Mouse (Mus musculus): ENCODE data around the gene Ppp1r9a. TPM values are rescaled to one million over a fixed set of nuclear protein-coding genes. Genes with fewer than 3 reads are reported as not detected.

Ppp1r9a gene
- polyA plus RNA-seq, 1 experiment from 2014 or later: 51.7 TPM

GRCm38 (mm10) chr6:5080496-5080895 lies 177.8 kb downstream of the Ppp1r9a start:
- Histone ChIP-seq H3K4me3 (no peak overlapping the region), H3K36me3 (replicated peaks) (no peaks in the 10 kb centered on the region), H3K4me1 (peaks cover 13% of the 10 kb centered on the region), H3K9me3 (no peaks in the 10 kb centered on the region), H3K9ac (no peak overlapping the region), H3K4me2 (no peak overlapping the region), H3K27ac (no peak overlapping the region), H3K27me3 (replicated peaks) (no peaks in the 10 kb centered on the region)
- WGBS: 29% methylated on average over 5 of the region's 5 CpGs
- 0 out of 2 replicates have a peak, but pooled peaks have one; percentile 14 for ATAC-seq (replicated peaks)

- WGBS: 53% methylated on average over 8 of the region's 8 CpGs
- H3K36me3 ChIP-seq (replicated peaks): no peaks in the 10 kb centered on the region
- 0 out of 2 replicates have a peak, but pooled peaks have one; percentile 42 for ATAC-seq (replicated peaks)
These were observed 178.4 kb downstream of the Ppp1r9a start for GRCm38 (mm10) chr6:5081099-5081498.

GRCm38 (mm10) chr6:5082144-5082543 lies 179.4 kb downstream of the Ppp1r9a start:
- H3K9ac ChIP-seq: no peak overlapping the region
- H3K27me3 ChIP-seq (replicated peaks): no peaks in the 10 kb centered on the region
- H3K4me3 ChIP-seq: no peak overlapping the region
- H3K36me3 ChIP-seq (replicated peaks): no peaks in the 10 kb centered on the region
- no peaks in the 10 kb centered on the region for H3K9me3 ChIP-seq
- no peak overlapping the region for H3K4me2 ChIP-seq
- H3K27ac ChIP-seq: no peak overlapping the region
- peaks cover 13% of the 10 kb centered on the region for H3K4me1 ChIP-seq
- ATAC-seq (replicated peaks): no peak

More at GRCm38 (mm10) chr6:5081099-5081498, 178.4 kb downstream of the Ppp1r9a start:
- Histone ChIP-seq H3K4me3 (no peak overlapping the region), H3K9ac (no peak overlapping the region), H3K4me1 (peaks cover 13% of the 10 kb centered on the region), H3K4me2 (no peak overlapping the region), H3K9me3 (no peaks in the 10 kb centered on the region), H3K27me3 (replicated peaks) (no peaks in the 10 kb centered on the region), H3K27ac (no peak overlapping the region)

GRCm38 (mm10) chr6:5082740-5083139 lies 180.0 kb downstream of the Ppp1r9a start:
- H3K9me3 ChIP-seq: no peaks in the 10 kb centered on the region
- no peaks in the 10 kb centered on the region for H3K27me3 ChIP-seq (replicated peaks)
- no peak overlapping the region for H3K9ac ChIP-seq
- H3K27ac ChIP-seq: no peak overlapping the region
- no peak overlapping the region for H3K4me3 ChIP-seq
- no peak overlapping the region for H3K4me2 ChIP-seq
- 35% methylated on average over 2 of the region's 2 CpGs for WGBS
- H3K36me3 ChIP-seq (replicated peaks): no peaks in the 10 kb centered on the region
- no peak for ATAC-seq (replicated peaks)
- peaks cover 13% of the 10 kb centered on the region for H3K4me1 ChIP-seq

GRCm38 (mm10) chr6:5083957-5084356 lies 181.2 kb downstream of the Ppp1r9a start:
- ATAC-seq (replicated peaks): no peak
- H3K4me2 ChIP-seq: no peak overlapping the region

GRCm38 (mm10) chr6:5091873-5092272 lies 189.2 kb downstream of the Ppp1r9a start:
- no peaks in the 10 kb centered on the region for H3K36me3 ChIP-seq (replicated peaks)
- H3K4me2 ChIP-seq: no peak overlapping the region
- H3K9ac ChIP-seq: no peak overlapping the region
- WGBS: 86% methylated on average over 7 of the region's 7 CpGs
- no peaks in the 10 kb centered on the region for H3K9me3 ChIP-seq
- H3K27ac ChIP-seq: no peak overlapping the region
- no peaks in the 10 kb centered on the region for H3K4me1 ChIP-seq
- no peaks in the 10 kb centered on the region for H3K27me3 ChIP-seq (replicated peaks)
- ATAC-seq (replicated peaks): no peak
- no peak overlapping the region for H3K4me3 ChIP-seq

More at GRCm38 (mm10) chr6:5083957-5084356, 181.2 kb downstream of the Ppp1r9a start:
- H3K36me3 ChIP-seq (replicated peaks): no peaks in the 10 kb centered on the region
- no peak overlapping the region for H3K27ac ChIP-seq
- peaks cover 13% of the 10 kb centered on the region for H3K4me1 ChIP-seq
- no peaks in the 10 kb centered on the region for H3K9me3 ChIP-seq
- WGBS: 47% methylated on average over 4 of the region's 4 CpGs
- H3K9ac ChIP-seq: no peak overlapping the region
- H3K27me3 ChIP-seq (replicated peaks): no peaks in the 10 kb centered on the region
- H3K4me3 ChIP-seq: no peak overlapping the region

GRCm38 (mm10) chr6:5092795-5093194 lies 190.1 kb downstream of the Ppp1r9a start:
- no peak for ATAC-seq (replicated peaks)
- no peaks in the 10 kb centered on the region for H3K4me1 ChIP-seq
- H3K27me3 ChIP-seq (replicated peaks): no peaks in the 10 kb centered on the region
- no peaks in the 10 kb centered on the region for H3K9me3 ChIP-seq
- no peak overlapping the region for H3K27ac ChIP-seq
- no peak overlapping the region for H3K9ac ChIP-seq
- no peak overlapping the region for H3K4me2 ChIP-seq
- no peaks in the 10 kb centered on the region for H3K36me3 ChIP-seq (replicated peaks)
- H3K4me3 ChIP-seq: no peak overlapping the region
- 92% methylated on average over 4 of the region's 4 CpGs for WGBS

GRCm38 (mm10) chr6:5093516-5093915 lies 190.8 kb downstream of the Ppp1r9a start:
- ATAC-seq (replicated peaks): no peak
- WGBS: 77% methylated on average over 4 of the region's 4 CpGs
- Histone ChIP-seq H3K9ac (no peak overlapping the region), H3K4me3 (no peak overlapping the region), H3K27me3 (replicated peaks) (no peaks in the 10 kb centered on the region), H3K36me3 (replicated peaks) (no peaks in the 10 kb centered on the region), H3K9me3 (no peaks in the 10 kb centered on the region), H3K4me2 (no peak overlapping the region), H3K27ac (no peak overlapping the region), H3K4me1 (no peaks in the 10 kb centered on the region)

- ATAC-seq (replicated peaks): 0 out of 2 replicates have a peak, but pooled peaks have one; percentile 37
- WGBS: 78% methylated on average over 9 of the region's 9 CpGs
- H3K4me2 ChIP-seq: no peak overlapping the region
These were observed 192.8 kb downstream of the Ppp1r9a start for GRCm38 (mm10) chr6:5095365-5095973.

GRCm38 (mm10) chr6:5097309-5097708 lies 194.6 kb downstream of the Ppp1r9a start:
- Histone ChIP-seq H3K27me3 (replicated peaks) (no peaks in the 10 kb centered on the region), H3K4me1 (no peaks in the 10 kb centered on the region), H3K9ac (no peak overlapping the region), H3K4me2 (no peak overlapping the region), H3K4me3 (no peak overlapping the region), H3K27ac (no peak overlapping the region), H3K36me3 (replicated peaks) (no peaks in the 10 kb centered on the region), H3K9me3 (no peaks in the 10 kb centered on the region)
- no peak for ATAC-seq (replicated peaks)
- WGBS: 53% methylated on average over 3 of the region's 3 CpGs

More at GRCm38 (mm10) chr6:5095365-5095973, 192.8 kb downstream of the Ppp1r9a start:
- Histone ChIP-seq H3K4me1 (no peaks in the 10 kb centered on the region), H3K9me3 (no peaks in the 10 kb centered on the region), H3K27me3 (replicated peaks) (no peaks in the 10 kb centered on the region), H3K27ac (no peak overlapping the region), H3K4me3 (no peak overlapping the region), H3K36me3 (replicated peaks) (no peaks in the 10 kb centered on the region), H3K9ac (no peak overlapping the region)

- Histone ChIP-seq H3K4me2 (no peak overlapping the region), H3K4me3 (no peak overlapping the region), H3K27me3 (replicated peaks) (no peaks in the 10 kb centered on the region), H3K36me3 (replicated peaks) (no peaks in the 10 kb centered on the region), H3K9me3 (no peaks in the 10 kb centered on the region), H3K9ac (no peak overlapping the region), H3K27ac (no peak overlapping the region), H3K4me1 (no peaks in the 10 kb centered on the region)
- no peak for ATAC-seq (replicated peaks)
- 67% methylated on average over 5 of the region's 5 CpGs for WGBS
These were observed 196.6 kb downstream of the Ppp1r9a start for GRCm38 (mm10) chr6:5099282-5099681.

GRCm38 (mm10) chr6:5099842-5100241 lies 197.1 kb downstream of the Ppp1r9a start:
- H3K4me3 ChIP-seq: no peak overlapping the region
- no peaks in the 10 kb centered on the region for H3K4me1 ChIP-seq
- H3K9me3 ChIP-seq: no peaks in the 10 kb centered on the region
- ATAC-seq (replicated peaks): no peak
- no peak overlapping the region for H3K9ac ChIP-seq
- H3K27me3 ChIP-seq (replicated peaks): no peaks in the 10 kb centered on the region
- WGBS: 84% methylated on average over 8 of the region's 8 CpGs
- H3K36me3 ChIP-seq (replicated peaks): no peaks in the 10 kb centered on the region
- H3K27ac ChIP-seq: no peak overlapping the region
- H3K4me2 ChIP-seq: no peak overlapping the region

- Histone ChIP-seq H3K9me3 (no peaks in the 10 kb centered on the region), H3K9ac (no peak overlapping the region), H3K27ac (no peak overlapping the region), H3K4me1 (no peaks in the 10 kb centered on the region), H3K4me2 (no peak overlapping the region), H3K36me3 (replicated peaks) (no peaks in the 10 kb centered on the region), H3K4me3 (no peak overlapping the region), H3K27me3 (replicated peaks) (no peaks in the 10 kb centered on the region)
- WGBS: 88% methylated on average over 10 of the region's 10 CpGs
- no peak for ATAC-seq (replicated peaks)
These were observed 197.6 kb downstream of the Ppp1r9a start for GRCm38 (mm10) chr6:5100347-5100746.

Measured in midbrain, embryonic 15.5 days (tissue).